Mouse (Mus musculus) E14TG2a.4 (cell line): ENCODE measurements around the gene Maml3.

Experiments used
- CTCF ChIP-seq: conservative IDR thresholded peaks from 2 replicates; pipeline ENCODE4 v1.5.1; 2014; ENCODE audit warnings: low read length
- NANOG ChIP-seq: IDR thresholded peaks from 2 replicates; pipeline ENCODE4 v1.6.1; 2014; ENCODE audit warnings: borderline replicate concordance, low read length, mixed read lengths
- POU5F1 ChIP-seq: IDR thresholded peaks from 2 replicates; pipeline ENCODE4 v1.6.1; 2014; ENCODE audit warnings: low read length, borderline replicate concordance

DNA sequence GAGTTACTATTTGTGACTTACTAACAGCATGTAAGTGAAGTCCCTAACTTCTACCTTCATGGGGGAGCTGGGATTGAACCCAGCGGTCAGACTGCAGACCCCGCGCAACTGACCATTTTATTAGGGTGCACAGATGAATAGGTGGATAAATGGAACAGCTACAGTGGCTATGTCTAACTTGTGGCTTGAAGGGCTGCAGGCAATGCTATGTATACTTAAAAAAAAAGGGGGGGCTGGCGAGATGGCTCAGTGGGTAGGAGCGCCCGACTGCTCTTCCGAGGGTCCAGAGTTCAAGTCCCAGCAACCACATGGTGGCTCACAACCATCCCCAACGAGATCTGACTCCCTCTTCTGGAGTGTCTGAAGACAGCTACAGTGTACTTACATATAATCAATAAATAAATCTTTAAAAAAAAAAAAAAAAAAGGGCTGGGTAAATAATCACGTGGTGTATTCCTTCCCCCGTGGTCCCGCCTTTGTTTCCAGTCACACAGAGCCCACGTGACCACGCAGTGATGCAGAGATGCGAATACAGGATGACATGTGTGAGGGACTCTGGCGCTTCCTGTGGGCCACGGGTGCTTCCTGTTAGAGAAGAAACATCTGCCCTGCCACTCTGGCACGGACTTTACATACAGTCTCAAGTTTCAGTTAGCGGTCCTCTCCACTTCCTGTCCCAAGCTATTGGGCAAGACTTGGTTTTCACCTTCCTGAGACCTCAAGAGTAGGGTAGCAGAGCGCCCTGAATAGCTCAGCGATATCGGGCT, 105.0 kb downstream of the Maml3 start:
- TF ChIP-seq CTCF = no peak
- no peak for TF ChIP-seq POU5F1
- TF ChIP-seq NANOG = no peak
